Mouse (Mus musculus) CD4-positive, CD25-positive, alpha-beta regulatory T cell, adult 9 weeks (primary cell): Measurements from ENCODE around the gene Drd5. TPM values are rescaled to one million over a fixed set of nuclear protein-coding genes. Genes with fewer than 3 reads are reported as not detected.

ENCODE experiments used
- polyA plus RNA-seq: library from polyadenylated mRNA; unstranded; fragments of 100-300 nt; shearing (Covaris generic); gene quantifications from one replicate; pipeline ENCODE4 v1.2.1, GENCODE M21; 2017

Drd5 gene
- not detected for polyA plus RNA-seq

GRCm38 (mm10) chr5:38318966-38319786 is at the start of gene Drd5:
Gene Drd5 (plus strand): TSS chr5:38319367.

GRCm38 (mm10) chr5:38275771-38276170 is 43.4 kb upstream of the Drd5 start, which contains the start of gene Otop1:
Gene Otop1 (plus strand): TSS chr5:38275972.

Other genes with a start within 250 kb of the Drd5 start
- gene Nsg1, start 159.5 kb upstream of the Drd5 start, polyA plus RNA-seq = 0.24 TPM
- 27.8 TPM for gene Zbtb49, start 98.9 kb upstream of the Drd5 start, polyA plus RNA-seq
- 37.8 TPM for gene Lyar, start 98.9 kb upstream of the Drd5 start, polyA plus RNA-seq
- gene Tmem128, start 59.2 kb upstream of the Drd5 start, polyA plus RNA-seq = 164 TPM
- not detected for gene Otop1, start 43.4 kb upstream of the Drd5 start, polyA plus RNA-seq
- 10.1 TPM for gene Slc2a9, start 183.8 kb downstream of the Drd5 start, polyA plus RNA-seq
- 419 TPM for gene Wdr1, start 243.9 kb downstream of the Drd5 start, polyA plus RNA-seq